ENCODE assay signal across 8 mouse cellular contexts in the genomic region with DNA sequence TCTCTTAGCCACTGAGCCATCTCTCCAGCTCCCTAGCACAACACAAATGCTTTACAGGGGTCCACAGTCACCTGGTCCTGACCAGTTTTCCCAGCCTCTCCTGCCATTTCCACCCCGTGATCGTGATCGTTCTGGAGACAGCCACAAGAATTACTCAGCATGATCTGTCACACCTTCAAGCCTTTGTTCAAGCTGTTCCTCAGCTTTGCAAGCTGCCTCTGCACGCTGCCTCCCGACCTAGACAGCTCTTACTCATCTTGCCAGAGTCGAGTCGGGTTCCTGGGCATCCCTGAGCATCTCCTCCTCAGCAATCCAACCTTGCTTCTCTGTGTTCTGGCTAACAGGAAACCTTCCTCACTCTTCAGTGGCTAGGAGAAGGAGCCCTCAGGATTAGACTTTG. TPM values are rescaled to one million over a fixed set of nuclear protein-coding genes. Genes with fewer than 3 reads are reported as not detected.
A peak's percentile ranks its signal among the peaks of the same experiment; 100 is the strongest.
DNase-seq lines count a peak whose midpoint lies in the region; ATAC-seq lines count a peak whose summit lies in the region.

A gene (plus strand): TSS at position 283 of the 400 bp plus-strand sequence.

- no peak within 1 kb of the TSS for H3K4me2 ChIP-seq in forebrain, embryonic 12.5 days
- H3K4me2 ChIP-seq in liver, embryonic 12.5 days = no peak within 1 kb of the TSS

- no peaks in the 10 kb centered on the region for H3K36me3 ChIP-seq in erythroblast, embryonic 14.5 days (ENCODE audit: control insufficient read depth)
- H3K36me3 ChIP-seq in forebrain, embryonic 12.5 days (replicated peaks) = no peaks in the 10 kb centered on the region
- no peaks in the 10 kb centered on the region for H3K36me3 ChIP-seq in hindbrain, embryonic 10.5 days
- H3K36me3 ChIP-seq in liver, embryonic 12.5 days = no peaks in the 10 kb centered on the region

- no peak within 1 kb of the TSS for H3K27ac ChIP-seq in forebrain, embryonic 12.5 days
- H3K27ac ChIP-seq in hindbrain, embryonic 10.5 days = no peak within 1 kb of the TSS
- H3K27ac ChIP-seq in liver, embryonic 12.5 days = no peak within 1 kb of the TSS

- peaks cover 4% of the 10 kb centered on the region for H3K4me1 ChIP-seq in erythroblast, embryonic 14.5 days (ENCODE audit: control insufficient read depth)
- no peaks in the 10 kb centered on the region for H3K4me1 ChIP-seq in forebrain, embryonic 12.5 days
- H3K4me1 ChIP-seq in hindbrain, embryonic 10.5 days (replicated peaks) = 0 out of 2 replicates have a peak, but pooled peaks cover 7% of the 10 kb centered on the region
- H3K4me1 ChIP-seq in liver, embryonic 12.5 days = peaks cover 11% of the 10 kb centered on the region; the same call in 1 of the 2 replicates

- H3K27me3 ChIP-seq in erythroblast, embryonic 14.5 days (ENCODE audit: control insufficient read depth) = peaks cover 46% of the 10 kb centered on the region
- peaks cover 5% of the 10 kb centered on the region; the same call in 1 of the 2 replicates for H3K27me3 ChIP-seq in forebrain, embryonic 12.5 days
- H3K27me3 ChIP-seq in hindbrain, embryonic 10.5 days (ENCODE audit: insufficient read depth, poor library complexity, severe bottlenecking) = peaks cover 16% of the 10 kb centered on the region
- peaks cover 47% of the 10 kb centered on the region for H3K27me3 ChIP-seq in liver, embryonic 12.5 days (replicated peaks)

- H3K9ac ChIP-seq in forebrain, embryonic 12.5 days = no peak within 1 kb of the TSS
- H3K9ac ChIP-seq in liver, embryonic 12.5 days = no peak within 1 kb of the TSS

- DNase-seq in ES-CJ7 (ENCODE audit: low read depth, low spot score) = peak; percentile 41
- no peak for DNase-seq in hindbrain, embryonic 10.5 days (ENCODE audit: low spot score)
- no peak for DNase-seq in cerebellum, adult 9-10 months
- DNase-seq in c-Kit-positive CD71-positive TER-119-positive erythroid progenitor cells, embryonic 14.5 days (ENCODE audit: low spot score) = no peak

- no peaks in the 10 kb centered on the region for H3K9me3 ChIP-seq in erythroblast, embryonic 14.5 days (ENCODE audit: control insufficient read depth, low read length)
- no peaks in the 10 kb centered on the region for H3K9me3 ChIP-seq in forebrain, embryonic 12.5 days
- no peaks in the 10 kb centered on the region for H3K9me3 ChIP-seq in hindbrain, embryonic 10.5 days
- no peaks in the 10 kb centered on the region for H3K9me3 ChIP-seq in liver, embryonic 12.5 days (replicated peaks)

- 63% methylated on average over 7 of the region's 7 CpGs for WGBS in forebrain, embryonic 12.5 days
- 50% methylated on average over 7 of the region's 7 CpGs for WGBS in hindbrain, embryonic 10.5 days
- WGBS in liver, embryonic 12.5 days (ENCODE audit: insufficient replicate concordance) = 45% methylated on average over 7 of the region's 7 CpGs

- ATAC-seq in erythroblast, adult 5-6 weeks (replicated peaks; ENCODE audit: low FRiP score, poor library complexity, severe bottlenecking) = no peak
- ATAC-seq in forebrain, embryonic 12.5 days (ENCODE audit: low FRiP score) = no peak
- no peak for ATAC-seq in liver, embryonic 12.5 days

- no peak within 1 kb of the TSS for H3K4me3 ChIP-seq in erythroblast, embryonic 14.5 days (replicated peaks)
- H3K4me3 ChIP-seq in forebrain, embryonic 12.5 days (replicated peaks) = no peak within 1 kb of the TSS
- H3K4me3 ChIP-seq in hindbrain, embryonic 10.5 days = no peak within 1 kb of the TSS
- H3K4me3 ChIP-seq in liver, embryonic 12.5 days = no peak within 1 kb of the TSS

RNA-seq across cellular contexts. Expression of the gene that starts here (rescaled TPM):
- 25.2 and 26.1 TPM in 2 replicates for polyA plus RNA-seq in erythroblast, embryonic 14.5 days (2012)
- total RNA-seq in erythroblast, adult 5-6 weeks (2015; ENCODE audit: low replicate concordance) = 16.1 and 42.3 TPM in 2 replicates
- 4.3 TPM in 1 of 2 replicates, not detected in the other for total RNA-seq in erythroblast, adult 5-6 weeks (2017; ENCODE audit: low replicate concordance)
- 79.1 and 84.3 TPM in 2 replicates for polyA plus RNA-seq in forebrain, embryonic 12.5 days (2016; fragmentation: Nextera tagmentation; extraction: Ambion mirVana)
- polyA plus RNA-seq in hindbrain, embryonic 10.5 days (2016; fragmentation: Nextera tagmentation; extraction: Ambion mirVana) = 97.0 and 99.4 TPM in 2 replicates
- polyA plus RNA-seq in liver, embryonic 12.5 days (2016; fragmentation: Nextera tagmentation; extraction: Ambion mirVana) = 72.3 and 73.6 TPM in 2 replicates
